Mouse (Mus musculus): ENCODE measurements around the gene Ralgds. TPM values are rescaled to one million over a fixed set of nuclear protein-coding genes. Genes with fewer than 3 reads are reported as not detected.

The Ralgds gene
- polyA plus RNA-seq, 1 experiment from 2014 or later: 27.5 TPM

GRCm38 (mm10) chr2:28582647-28583353 is 69.9 kb downstream of the Ralgds start:
- peak overlapping the region; percentile 78 for H3K4me3 ChIP-seq (replicated peaks)
- peaks cover 10% of the 10 kb centered on the region; the same call in 1 of the 2 replicates for H3K36me3 ChIP-seq
- WGBS: under 1% methylated on average over 56 of the region's 56 CpGs
- H3K9me3 ChIP-seq: no peaks in the 10 kb centered on the region
- peak overlapping the region; percentile 91 for H3K27ac ChIP-seq
- peaks cover 10% of the 10 kb centered on the region; the same call in 1 of the 2 replicates for H3K4me1 ChIP-seq
- H3K9ac ChIP-seq: peak overlapping the region; percentile 40
- ATAC-seq (ENCODE audit: insufficient read depth, low FRiP score, low read depth): peak; percentile 89
- peak overlapping the region; percentile 72 for H3K4me2 ChIP-seq
- H3K27me3 ChIP-seq (replicated peaks): no peaks in the 10 kb centered on the region

- Histone ChIP-seq H3K4me3 (replicated peaks) (peak within 1 kb of the TSS; percentile 78), H3K27me3 (replicated peaks) (no peaks in the 10 kb centered on the region), H3K9ac (peak within 1 kb of the TSS; percentile 40), H3K4me1 (peaks cover 10% of the 10 kb centered on the region; the same call in 1 of the 2 replicates), H3K9me3 (no peaks in the 10 kb centered on the region), H3K27ac (peak within 1 kb of the TSS; percentile 91), H3K4me2 (peak within 1 kb of the TSS; percentile 72), H3K36me3 (peaks cover 4% of the 10 kb centered on the region; the same call in 1 of the 2 replicates)
- ATAC-seq (ENCODE audit: insufficient read depth, low FRiP score, low read depth): no peak
- 78% methylated on average over 9 of the region's 9 CpGs for WGBS
Measured at GRCm38 (mm10) chr2:28583651-28584050, 70.7 kb downstream of the Ralgds start, which contains the start of gene Gtf3c5. Gene Gtf3c5, minus strand, starts transcription at chr2:28583751.

- Histone ChIP-seq H3K4me2 (no peak overlapping the region), H3K27ac (no peak overlapping the region), H3K36me3 (no peaks in the 10 kb centered on the region), H3K9me3 (no peaks in the 10 kb centered on the region), H3K27me3 (replicated peaks) (no peaks in the 10 kb centered on the region), H3K9ac (no peak overlapping the region), H3K4me3 (replicated peaks) (no peak overlapping the region), H3K4me1 (peaks cover 10% of the 10 kb centered on the region; the same call in 1 of the 2 replicates)
- no peak for ATAC-seq (ENCODE audit: insufficient read depth, low FRiP score, low read depth)
- WGBS: 18% methylated on average over 6 of the region's 6 CpGs
Measured at GRCm38 (mm10) chr2:28585043-28585571, 72.2 kb downstream of the Ralgds start.

GRCm38 (mm10) chr2:28585730-28586129 is 72.8 kb downstream of the Ralgds start:
- Histone ChIP-seq H3K27ac (no peak overlapping the region), H3K36me3 (no peaks in the 10 kb centered on the region), H3K4me1 (peaks cover 10% of the 10 kb centered on the region; the same call in 1 of the 2 replicates), H3K4me3 (replicated peaks) (no peak overlapping the region), H3K4me2 (no peak overlapping the region), H3K9me3 (no peaks in the 10 kb centered on the region), H3K9ac (no peak overlapping the region), H3K27me3 (replicated peaks) (no peaks in the 10 kb centered on the region)
- WGBS: 34% methylated on average over 2 of the region's 2 CpGs
- no peak for ATAC-seq (ENCODE audit: insufficient read depth, low FRiP score, low read depth)

GRCm38 (mm10) chr2:28588574-28588973 is 75.6 kb downstream of the Ralgds start:
- 28% methylated on average over 1 of the region's 1 CpGs for WGBS
- Histone ChIP-seq H3K27me3 (replicated peaks) (no peaks in the 10 kb centered on the region), H3K27ac (no peak overlapping the region), H3K4me3 (replicated peaks) (no peak overlapping the region), H3K9ac (no peak overlapping the region), H3K4me2 (no peak overlapping the region), H3K36me3 (no peaks in the 10 kb centered on the region), H3K4me1 (peaks cover 12% of the 10 kb centered on the region; the same call in 1 of the 2 replicates), H3K9me3 (no peaks in the 10 kb centered on the region)
- no peak for ATAC-seq (ENCODE audit: insufficient read depth, low FRiP score, low read depth)

GRCm38 (mm10) chr2:28591479-28591878 is 78.6 kb downstream of the Ralgds start:
- Histone ChIP-seq H3K27me3 (replicated peaks) (no peaks in the 10 kb centered on the region), H3K9me3 (no peaks in the 10 kb centered on the region), H3K27ac (no peak overlapping the region), H3K4me1 (0 out of 2 replicates have a peak, but pooled peaks cover 4% of the 10 kb centered on the region), H3K4me3 (replicated peaks) (no peak overlapping the region), H3K4me2 (no peak overlapping the region), H3K9ac (no peak overlapping the region), H3K36me3 (no peaks in the 10 kb centered on the region)
- ATAC-seq (ENCODE audit: insufficient read depth, low FRiP score, low read depth): no peak
- 60% methylated on average over 2 of the region's 2 CpGs for WGBS

- H3K9ac ChIP-seq: no peak overlapping the region
- H3K27me3 ChIP-seq (replicated peaks): no peaks in the 10 kb centered on the region
- no peak for ATAC-seq (ENCODE audit: insufficient read depth, low FRiP score, low read depth)
- peak overlapping the region; percentile 34; the same call in 1 of the 2 replicates for H3K4me2 ChIP-seq
- no peaks in the 10 kb centered on the region for H3K9me3 ChIP-seq
- H3K27ac ChIP-seq: no peak overlapping the region
- 10% methylated on average over 15 of the region's 15 CpGs for WGBS
- H3K4me3 ChIP-seq (replicated peaks): 0 out of 2 replicates have a peak overlapping the region, but pooled peaks have one; percentile 12
- H3K4me1 ChIP-seq: 0 out of 2 replicates have a peak, but pooled peaks cover 4% of the 10 kb centered on the region
- H3K36me3 ChIP-seq: no peaks in the 10 kb centered on the region
Measured at GRCm38 (mm10) chr2:28592809-28593208, 79.9 kb downstream of the Ralgds start.

- Histone ChIP-seq H3K4me1 (peaks cover 4% of the 10 kb centered on the region; the same call in 1 of the 2 replicates), H3K27ac (no peak overlapping the region)
- WGBS: 71% methylated on average over 7 of the region's 7 CpGs
Measured at GRCm38 (mm10) chr2:28596021-28596420, 83.1 kb downstream of the Ralgds start.

GRCm38 (mm10) chr2:28596998-28597397 is 84.1 kb downstream of the Ralgds start:
- Histone ChIP-seq H3K9me3 (no peaks in the 10 kb centered on the region), H3K4me2 (no peak overlapping the region), H3K4me1 (peaks cover 4% of the 10 kb centered on the region; the same call in 1 of the 2 replicates), H3K27me3 (replicated peaks) (no peaks in the 10 kb centered on the region), H3K4me3 (replicated peaks) (no peak overlapping the region), H3K36me3 (no peaks in the 10 kb centered on the region), H3K27ac (no peak overlapping the region), H3K9ac (no peak overlapping the region)
- 88% methylated on average over 7 of the region's 7 CpGs for WGBS
- ATAC-seq (ENCODE audit: insufficient read depth, low FRiP score, low read depth): no peak

More at GRCm38 (mm10) chr2:28596021-28596420, 83.1 kb downstream of the Ralgds start:
- H3K4me2 ChIP-seq: no peak overlapping the region
- H3K9ac ChIP-seq: no peak overlapping the region
- H3K36me3 ChIP-seq: no peaks in the 10 kb centered on the region
- no peaks in the 10 kb centered on the region for H3K9me3 ChIP-seq
- no peaks in the 10 kb centered on the region for H3K27me3 ChIP-seq (replicated peaks)
- ATAC-seq (ENCODE audit: insufficient read depth, low FRiP score, low read depth): no peak
- H3K4me3 ChIP-seq (replicated peaks): no peak overlapping the region

- H3K27ac ChIP-seq: no peak overlapping the region
- no peaks in the 10 kb centered on the region for H3K27me3 ChIP-seq (replicated peaks)
- H3K4me3 ChIP-seq (replicated peaks): no peak overlapping the region
- H3K9me3 ChIP-seq: no peaks in the 10 kb centered on the region
- no peak overlapping the region for H3K4me2 ChIP-seq
- peaks cover under 1% of the 10 kb centered on the region; the same call in 1 of the 2 replicates for H3K4me1 ChIP-seq
- H3K9ac ChIP-seq: no peak overlapping the region
- WGBS: 64% methylated on average over 7 of the region's 7 CpGs
- peak; percentile 58; the same call in 1 of the 2 replicates for ATAC-seq (ENCODE audit: insufficient read depth, low FRiP score, low read depth)
- no peaks in the 10 kb centered on the region for H3K36me3 ChIP-seq
Measured at GRCm38 (mm10) chr2:28597733-28598547, 85.0 kb downstream of the Ralgds start.

GRCm38 (mm10) chr2:28598692-28599568 is 86.0 kb downstream of the Ralgds start:
- no peak overlapping the region for H3K4me2 ChIP-seq
- H3K27ac ChIP-seq: no peak overlapping the region
- no peak for ATAC-seq (ENCODE audit: insufficient read depth, low FRiP score, low read depth)
- WGBS: 47% methylated on average over 12 of the region's 12 CpGs
- H3K4me3 ChIP-seq (replicated peaks): no peak overlapping the region
- no peaks in the 10 kb centered on the region for H3K9me3 ChIP-seq
- no peaks in the 10 kb centered on the region for H3K36me3 ChIP-seq
- H3K4me1 ChIP-seq: no peaks in the 10 kb centered on the region; the same call in 1 of the 2 replicates
- H3K27me3 ChIP-seq (replicated peaks): no peaks in the 10 kb centered on the region
- no peak overlapping the region for H3K9ac ChIP-seq

Data from stomach, embryonic 15.5 days (tissue).